Mouse (Mus musculus) MEL (cell line): ENCODE data around the gene Zfp687. TPM values are rescaled to one million over a fixed set of nuclear protein-coding genes. Genes with fewer than 3 reads are reported as not detected.

Experiments used
- DNase-seq: peaks from one replicate; pipeline ENCODE4 v3.0.0; 2011; ENCODE audit warnings: low read depth, low spot score
- H3K27ac ChIP-seq: 2 replicates; pipeline ENCODE4 v1.5.1; 2012; ENCODE audit warnings: low read depth, mild to moderate bottlenecking, control low read depth, low read length, moderate library complexity; ENCODE audit not compliant: control insufficient read depth
- H3K27me3 ChIP-seq, 2 experiments: fragments of 150-350 bp in 1 of 2; sonication (generic) in 1 of 2; 2 replicates each; pipeline ENCODE4 v1.6.1; 2012; ENCODE audit warnings: low read length in 2 of 2, mild to moderate bottlenecking in 2 of 2, improper control_type of control experiment in 1 of 2, moderate library complexity in 1 of 2; ENCODE audit not compliant: insufficient read depth in 2 of 2, control insufficient read depth in 1 of 2
- H3K36me3 ChIP-seq, 2 experiments: 2 replicates each; pipeline ENCODE4 v1.6.1; 2012 to 2014; ENCODE audit warnings: low read length in 2 of 2, improper control_type of control experiment in 1 of 2, inconsistent platforms in 1 of 2, mild to moderate bottlenecking in 1 of 2; ENCODE audit not compliant: insufficient read depth in 2 of 2, control insufficient read depth in 1 of 2
- H3K4me1 ChIP-seq, 2 experiments: fragments of 150-350 bp in 1 of 2; sonication (generic) in 1 of 2; 2 replicates each; pipeline ENCODE4 v1.6.1; 2012; ENCODE audit warnings: low read length in 2 of 2, improper control_type of control experiment in 1 of 2, mild to moderate bottlenecking in 1 of 2; ENCODE audit not compliant: insufficient read depth in 2 of 2, control insufficient read depth in 1 of 2
- H3K4me3 ChIP-seq, 2 experiments: fragments of 150-350 bp in 1 of 2; sonication (generic) in 1 of 2; 2 replicates each; pipeline ENCODE4 v1.5.1; 2012; ENCODE audit warnings: low read depth in 2 of 2, low read length in 2 of 2, mild to moderate bottlenecking in 2 of 2, moderate library complexity in 2 of 2, control low read depth in 1 of 2, improper control_type of control experiment in 1 of 2; ENCODE audit not compliant: control insufficient read depth in 1 of 2, insufficient read depth in 1 of 2
- H3K79me2 ChIP-seq: 2 replicates; pipeline ENCODE4 v1.6.1; 2012; ENCODE audit warnings: mild to moderate bottlenecking, low read length, moderate library complexity; ENCODE audit not compliant: control insufficient read depth, poor library complexity, insufficient read depth
- H3K9ac ChIP-seq: 2 replicates; pipeline ENCODE4 v1.6.1; 2012; ENCODE audit warnings: low read depth, mild to moderate bottlenecking, control low read depth, low read length, moderate library complexity; ENCODE audit not compliant: control insufficient read depth, poor library complexity, severe bottlenecking
- H3K9me3 ChIP-seq: fragments of 150-350 bp; sonication (generic); replicated peaks from 2 replicates; pipeline ENCODE4 v1.6.1; 2012; ENCODE audit warnings: mild to moderate bottlenecking, low read length, improper control_type of control experiment, moderate library complexity; ENCODE audit not compliant: insufficient read depth
- CHD1 ChIP-seq: IDR thresholded peaks from 2 replicates; pipeline ENCODE4 v1.6.1; 2012; ENCODE audit warnings: low read depth, mild to moderate bottlenecking, inconsistent platforms, low read length, improper control_type of control experiment
- CTCF ChIP-seq, 3 experiments: IDR thresholded peaks in 2 of 3; conservative IDR thresholded peaks in 1 of 3; 2 replicates each; pipeline ENCODE4 v1.5.1; 2011 to 2012; ENCODE audit warnings: low read length in 3 of 3, low read depth in 2 of 3, mild to moderate bottlenecking in 2 of 3, improper control_type of control experiment in 1 of 3, inconsistent platforms in 1 of 3, mixed read lengths in 1 of 3, moderate library complexity in 1 of 3; ENCODE audit not compliant: control insufficient read depth in 1 of 3, insufficient read depth in 1 of 3, poor library complexity in 1 of 3, severe bottlenecking in 1 of 3
- ELF1 ChIP-seq: IDR thresholded peaks from 2 replicates; pipeline ENCODE4 v1.6.1; 2014; ENCODE audit warnings: low read depth, mild to moderate bottlenecking, inconsistent platforms, low read length, improper control_type of control experiment, moderate library complexity
- EP300 ChIP-seq, 2 experiments: IDR thresholded peaks; 2 replicates each; pipeline ENCODE4 v1.6.1; 2011; ENCODE audit warnings: improper control_type of control experiment in 2 of 2, low read length in 2 of 2, low read depth in 1 of 2, mild to moderate bottlenecking in 1 of 2
- GATA1 ChIP-seq: IDR thresholded peaks from 2 replicates; pipeline ENCODE4 v1.6.1; 2011; ENCODE audit warnings: low read depth, low read length, improper control_type of control experiment
- HCFC1 ChIP-seq: IDR thresholded peaks from 2 replicates; pipeline ENCODE4 v1.6.1; 2012; ENCODE audit warnings: low read depth, mild to moderate bottlenecking, inconsistent platforms, low read length, improper control_type of control experiment, moderate library complexity
- MAFK ChIP-seq: IDR thresholded peaks from 2 replicates; pipeline ENCODE4 v1.6.1; 2011; ENCODE audit warnings: low read depth, mild to moderate bottlenecking, low read length, improper control_type of control experiment, borderline replicate concordance
- MAX ChIP-seq: IDR thresholded peaks from 2 replicates; pipeline ENCODE4 v1.6.1; 2011; ENCODE audit warnings: low read length, improper control_type of control experiment
- MAZ ChIP-seq: IDR thresholded peaks from 2 replicates; pipeline ENCODE4 v1.6.1; 2012; ENCODE audit warnings: low read depth, mild to moderate bottlenecking, inconsistent platforms, low read length, improper control_type of control experiment
- MEF2A ChIP-seq: IDR thresholded peaks from 2 replicates; pipeline ENCODE4 v1.6.1; 2014; ENCODE audit warnings: low read depth, mild to moderate bottlenecking, inconsistent platforms, low read length, improper control_type of control experiment; ENCODE audit not compliant: poor library complexity, insufficient replicate concordance, severe bottlenecking; ENCODE audit errors: extremely low read depth
- MXI1 ChIP-seq: IDR thresholded peaks from 2 replicates; pipeline ENCODE4 v1.6.1; 2011; ENCODE audit warnings: mild to moderate bottlenecking, low read depth, low read length, improper control_type of control experiment
- MYB ChIP-seq: IDR thresholded peaks from 2 replicates; pipeline ENCODE4 v1.6.1; 2011; ENCODE audit warnings: mild to moderate bottlenecking, low read depth, low read length, improper control_type of control experiment
- MYC ChIP-seq: IDR thresholded peaks from 2 replicates; pipeline ENCODE4 v1.6.1; 2011; ENCODE audit warnings: low read depth, mild to moderate bottlenecking, low read length, improper control_type of control experiment, moderate library complexity
- NELFE ChIP-seq: IDR thresholded peaks from 2 replicates; pipeline ENCODE4 v1.6.1; 2011; ENCODE audit warnings: low read depth, low read length, improper control_type of control experiment
- POLR2A ChIP-seq, 2 experiments: IDR thresholded peaks; 2 replicates each; pipeline ENCODE4 v1.6.1; 2011 to 2012; ENCODE audit warnings: low read length in 2 of 2, mild to moderate bottlenecking in 2 of 2, control low read depth in 1 of 2, improper control_type of control experiment in 1 of 2, low read depth in 1 of 2, moderate library complexity in 1 of 2; ENCODE audit not compliant: control insufficient read depth in 1 of 2, insufficient read depth in 1 of 2, poor library complexity in 1 of 2
- POLR2AphosphoS2 ChIP-seq: IDR thresholded peaks from 2 replicates; pipeline ENCODE4 v1.6.1; 2011; ENCODE audit warnings: low read length, improper control_type of control experiment
- POLR2AphosphoS5 ChIP-seq: IDR thresholded peaks from 2 replicates; pipeline ENCODE4 v1.6.1; 2012; ENCODE audit warnings: low read depth, borderline replicate concordance, mild to moderate bottlenecking, inconsistent platforms, low read length, moderate library complexity, mixed read lengths
- SIN3A ChIP-seq: IDR thresholded peaks from 2 replicates; pipeline ENCODE4 v1.6.1; 2012; ENCODE audit warnings: low read length, improper control_type of control experiment, inconsistent platforms
- TBP ChIP-seq: IDR thresholded peaks from 2 replicates; pipeline ENCODE4 v1.8.0; 2011; ENCODE audit warnings: low read depth, low read length, improper control_type of control experiment
- TCF12 ChIP-seq: IDR thresholded peaks from 2 replicates; pipeline ENCODE4 v1.6.1; 2014; ENCODE audit warnings: low read depth, mild to moderate bottlenecking, inconsistent platforms, low read length, improper control_type of control experiment, moderate library complexity
- UBTF ChIP-seq: IDR thresholded peaks from 2 replicates; pipeline ENCODE4 v1.6.1; 2012; ENCODE audit warnings: low read depth, mild to moderate bottlenecking, inconsistent platforms, low read length, improper control_type of control experiment, moderate library complexity, borderline replicate concordance; ENCODE audit not compliant: insufficient read depth
- ZKSCAN1 ChIP-seq: IDR thresholded peaks from 2 replicates; pipeline ENCODE4 v1.6.1; 2012; ENCODE audit warnings: low read depth, mild to moderate bottlenecking, inconsistent platforms, low read length, improper control_type of control experiment, moderate library complexity
- ZMIZ1 ChIP-seq: IDR thresholded peaks from 2 replicates; pipeline ENCODE4 v1.6.1; 2012; ENCODE audit warnings: low read depth, mild to moderate bottlenecking, inconsistent platforms, low read length, improper control_type of control experiment, moderate library complexity
- polyA plus RNA-seq, 2 experiments: library from polyadenylated mRNA; stranded (reverse) in 1 of 2; unstranded in 1 of 2; fragments of >175 nt in 1 of 2; fragments of >200 nt in 1 of 2; gene quantifications; 2 replicates each; pipeline versions ENCODE4 v1.2.1 to v1.2.4; 2012; ENCODE audit warnings: low replicate concordance in 2 of 2, low read depth in 1 of 2; ENCODE audit not compliant: insufficient read length in 2 of 2, insufficient read depth in 1 of 2, missing spikeins in 1 of 2
- total RNA-seq: library from RNA; depleted of rRNA; stranded (reverse); fragments of 300-350 nt; gene quantifications from 2 replicates; pipeline ENCODE4 v1.2.3, GENCODE M21; 2012

Zfp687 gene
- total and polyA plus RNA-seq, 3 experiments: 14.5 to 36.6 TPM; not detected in 1

DNA sequence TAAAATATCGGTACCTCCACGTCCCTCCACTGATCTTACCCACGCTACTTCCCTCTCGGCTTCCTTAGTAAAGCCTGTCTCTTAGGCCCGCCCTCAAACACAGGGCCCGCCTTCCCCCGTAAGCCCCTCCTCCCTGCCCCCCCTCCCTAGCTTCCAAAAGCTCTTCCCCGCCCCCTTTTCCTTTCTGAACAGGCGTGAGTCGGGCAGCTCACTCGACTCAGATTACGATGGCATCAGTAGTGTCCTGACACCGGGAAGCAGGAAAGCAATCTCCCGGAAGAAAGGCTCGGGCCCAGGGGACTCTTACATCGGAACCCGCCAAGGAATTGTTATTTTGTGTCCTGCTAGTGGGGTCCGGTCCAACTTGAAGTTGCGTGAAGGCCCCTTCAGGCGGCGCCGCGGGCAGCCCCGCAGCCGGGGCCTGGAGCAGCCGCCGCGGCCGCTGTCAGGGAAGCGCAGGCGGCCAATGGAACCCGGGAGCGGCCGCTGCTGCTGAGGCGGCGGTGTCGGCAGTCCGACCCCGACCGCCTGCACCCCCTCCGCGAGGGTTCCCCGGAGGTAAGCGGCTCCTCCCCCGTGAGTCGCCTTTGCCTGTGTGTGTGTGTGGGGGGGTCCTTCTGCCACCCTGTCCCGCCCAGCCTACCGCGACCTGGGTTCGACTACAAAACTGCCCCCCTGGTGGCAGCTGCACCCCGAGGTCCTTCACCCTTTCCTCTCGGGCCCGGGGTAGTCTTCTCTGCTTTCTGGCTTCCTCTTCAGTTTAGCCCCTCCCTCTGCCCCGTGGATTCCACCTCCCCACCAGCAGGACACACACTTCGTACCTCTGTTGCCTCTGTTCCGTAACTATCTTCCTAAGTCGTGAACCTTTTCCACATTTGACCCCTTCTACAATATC is 40.5 kb downstream of the Zfp687 start, which contains the start of gene Pi4kb:
Gene Pi4kb, plus strand, starts transcription at position 204 of the 895 bp plus-strand sequence.
- Histone ChIP-seq H3K4me3 (peak within 1 kb of the TSS; percentile 82 to 94), H3K36me3 (peaks cover 0 to 17% of the 10 kb centered on the region in 2 experiments; a peak in 2 of 4 replicates), H3K9me3 (no peaks in the 10 kb centered on the region), H3K9ac (peak within 1 kb of the TSS; percentile 94), H3K27me3 (no peaks in the 10 kb centered on the region), H3K4me1 (peaks cover 7 to 12% of the 10 kb centered on the region in 2 experiments; a peak in 3 of 4 replicates), H3K27ac (peak within 1 kb of the TSS; percentile 87), H3K79me2 (peaks cover 14% of the 10 kb centered on the region)
- TF ChIP-seq MXI1: peak; percentile 83
- no peak for TF ChIP-seq CHD1
- no peak for TF ChIP-seq POLR2AphosphoS5
- TF ChIP-seq POLR2A (IDR thresholded peaks at IDR 0.05; ENCODE audit: control insufficient read depth in 1 of 2, insufficient read depth in 1 of 2, low read depth in 1 of 2, low read length in 2 of 2, poor library complexity in 1 of 2): peak; percentile 87 to 96
- peak; percentile 37; the same call in 1 of the 2 replicates for TF ChIP-seq TCF12
- TF ChIP-seq NELFE: peak; percentile 80
- TF ChIP-seq ZMIZ1: peak; percentile 74
- TF ChIP-seq MAFK: no peak
- TF ChIP-seq MYB: no peak
- peak; percentile 84 for TF ChIP-seq HCFC1
- peak in 1 of 3 experiments; percentile 8; a peak in 2 of 6 replicates for TF ChIP-seq CTCF (IDR thresholded peaks at IDR 0.05 in 2 of 3, conservative IDR thresholded peaks at IDR 0.05 in 1 of 3; ENCODE audit: control insufficient read depth in 1 of 3, insufficient read depth in 1 of 3, low read depth in 2 of 3, low read length in 3 of 3, poor library complexity in 1 of 3, severe bottlenecking in 1 of 3)
- TF ChIP-seq MAZ: peak; percentile 80; the same call in 1 of the 2 replicates
- TF ChIP-seq POLR2AphosphoS2: peak; percentile 87; the same call in 1 of the 2 replicates
- no peak for TF ChIP-seq EP300 (IDR thresholded peaks at IDR 0.05; ENCODE audit: low read depth in 1 of 2, low read length in 2 of 2)
- TF ChIP-seq MEF2A: no peak
- peak; percentile 83 for TF ChIP-seq SIN3A
- TF ChIP-seq TBP: peak; percentile 77
- TF ChIP-seq GATA1: no peak
- TF ChIP-seq ELF1: peak; percentile 76; the same call in 1 of the 2 replicates
- no peak for TF ChIP-seq ZKSCAN1
- no peak; the same call in 1 of the 2 replicates for TF ChIP-seq MYC
- peak; percentile 99 for TF ChIP-seq MAX
- peak; percentile 57; the same call in 1 of the 2 replicates for TF ChIP-seq UBTF
- peak; percentile 99 for DNase-seq
